24 mouse cellular contexts compared by ENCODE assay signal in the genomic region with DNA sequence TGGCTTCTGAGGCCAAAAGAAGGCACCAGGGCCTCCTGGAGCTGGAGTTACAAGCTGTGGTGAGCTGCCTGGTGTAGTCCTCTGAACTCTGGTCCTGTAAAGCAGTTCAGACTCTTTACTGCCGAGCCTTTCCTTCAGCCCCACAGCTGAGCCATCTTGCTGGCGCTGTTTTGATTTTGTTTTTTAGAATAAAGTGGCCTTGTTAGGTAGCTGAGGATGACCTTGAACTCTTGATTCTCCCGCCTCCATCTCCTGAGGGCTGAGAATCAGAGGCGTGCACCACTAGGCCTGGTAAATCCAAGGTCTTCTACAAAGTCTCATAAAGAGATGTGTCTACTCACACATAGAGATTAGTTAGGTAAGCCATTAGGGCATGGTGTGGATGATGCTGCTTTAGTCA. TPM values are rescaled to one million over a fixed set of nuclear protein-coding genes. Genes with fewer than 3 reads are reported as not detected.
"Had no signal": no experiment of that assay in that cellular context is flagged by ENCODE, and none has a peak within 500 bp of the region (broad histone marks: within the 10 kb centered on the region; RNA-seq: fewer than 3 reads in every experiment).

No protein-coding gene starts in this region.

- H3K27ac ChIP-seq: midbrain, embryonic 10.5 days; midbrain, embryonic 12.5 days; neural tube, embryonic 13.5 days; neural tube, embryonic 15.5 days had no signal

- H3K27me3 ChIP-seq: midbrain, embryonic 12.5 days; neural tube, embryonic 13.5 days; neural tube, embryonic 15.5 days had no signal

- H3K9me3 ChIP-seq: midbrain, embryonic 10.5 days; midbrain, embryonic 12.5 days; neural tube, embryonic 13.5 days; neural tube, embryonic 15.5 days had no signal

- H3K9ac ChIP-seq: lung, embryonic 14.5 days; midbrain, embryonic 12.5 days; neural tube, embryonic 13.5 days; neural tube, embryonic 15.5 days had no signal

- DNase-seq: lung, embryonic 14.5 days; lung, postnatal 10 days; lung, postnatal 4 days; midbrain, embryonic 14.5 days; retina, postnatal 1 day; right cerebral cortex, adult 18-20 months; right cerebral cortex, postnatal 25 days; right cerebral cortex, postnatal 4 days; spleen, adult 18-20 months; thymus, adult 18-20 months; thymus, postnatal 14 days; thymus, postnatal 36 days had no signal

- ATAC-seq: midbrain, embryonic 16.5 days had no signal

- H3K4me3 ChIP-seq: midbrain, embryonic 10.5 days; midbrain, embryonic 12.5 days; myocyte; neural tube, embryonic 13.5 days; neural tube, embryonic 15.5 days had no signal

- H3K4me1 ChIP-seq: midbrain, embryonic 10.5 days; midbrain, embryonic 12.5 days; neural tube, embryonic 13.5 days; neural tube, embryonic 15.5 days had no signal

- H3K36me3 ChIP-seq: midbrain, embryonic 10.5 days; midbrain, embryonic 12.5 days; neural tube, embryonic 13.5 days; neural tube, embryonic 15.5 days had no signal

- H3K4me2 ChIP-seq: lung, embryonic 14.5 days; midbrain, embryonic 12.5 days; neural tube, embryonic 13.5 days; neural tube, embryonic 15.5 days had no signal

RNA-seq across cellular contexts. Expression of gene Mypn, which starts 49.0 kb away (rescaled TPM):
- total RNA-seq: megakaryocyte, adult 5-6 weeks; megakaryocyte-erythroid progenitor cell, adult 5-6 weeks had no signal
- polyA plus RNA-seq: stomach, embryonic 14.5 days had no signal

RNA-seq across cellular contexts. Expression of gene Atoh7, which starts 55.3 kb away (rescaled TPM):
- total RNA-seq: megakaryocyte, adult 5-6 weeks; megakaryocyte-erythroid progenitor cell, adult 5-6 weeks had no signal
- polyA plus RNA-seq: lung, embryonic 16.5 days; myocyte; small intestine, adult 2 months; stomach, embryonic 14.5 days; stomach, embryonic 16.5 days had no signal
